Mouse (Mus musculus) fibroblast of lung, adult 2 months (primary cell): ENCODE results near the gene Rtbdn.

Source experiments
- DNase-seq: peaks from one replicate; pipeline ENCODE4 v3.0.0-alpha.2; 2011; ENCODE audit warnings: low read depth

Rtbdn gene

GRCm38 (mm10) chr8:84959811-84960210 is 13.0 kb downstream of the Rtbdn start:
- DNase-seq = no peak

GRCm38 (mm10) chr8:84963952-84964351 is 17.2 kb downstream of the Rtbdn start:
- DNase-seq = no peak

- peak; percentile 95 for DNase-seq
These were observed 19.0 kb downstream of the Rtbdn start for GRCm38 (mm10) chr8:84965731-84966291.

- no peak for DNase-seq
These were observed 19.8 kb downstream of the Rtbdn start for GRCm38 (mm10) chr8:84966603-84967002.

GRCm38 (mm10) chr8:84967532-84968304 is 20.9 kb downstream of the Rtbdn start:
- DNase-seq = no peak

DNA sequence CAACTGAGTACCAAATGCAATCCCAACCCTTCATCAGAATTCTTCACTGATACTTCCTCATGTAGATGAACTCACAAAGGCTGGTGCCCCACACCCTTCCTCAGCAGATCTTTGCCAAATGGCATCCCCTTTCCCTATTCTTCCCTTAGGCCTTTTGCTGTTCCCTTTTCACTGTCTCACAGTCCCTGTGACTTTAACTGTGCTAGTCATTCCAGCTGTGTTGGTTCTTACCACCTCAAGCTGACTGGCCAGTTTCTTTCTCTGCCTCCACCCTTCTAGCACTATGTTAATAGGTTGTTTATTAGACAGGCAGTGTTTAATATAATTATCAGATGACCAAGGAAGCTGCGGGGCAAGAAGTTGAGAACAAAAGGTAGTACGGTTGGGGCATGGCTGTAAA is 21.9 kb downstream of the Rtbdn start:
- DNase-seq = no peak

DNA sequence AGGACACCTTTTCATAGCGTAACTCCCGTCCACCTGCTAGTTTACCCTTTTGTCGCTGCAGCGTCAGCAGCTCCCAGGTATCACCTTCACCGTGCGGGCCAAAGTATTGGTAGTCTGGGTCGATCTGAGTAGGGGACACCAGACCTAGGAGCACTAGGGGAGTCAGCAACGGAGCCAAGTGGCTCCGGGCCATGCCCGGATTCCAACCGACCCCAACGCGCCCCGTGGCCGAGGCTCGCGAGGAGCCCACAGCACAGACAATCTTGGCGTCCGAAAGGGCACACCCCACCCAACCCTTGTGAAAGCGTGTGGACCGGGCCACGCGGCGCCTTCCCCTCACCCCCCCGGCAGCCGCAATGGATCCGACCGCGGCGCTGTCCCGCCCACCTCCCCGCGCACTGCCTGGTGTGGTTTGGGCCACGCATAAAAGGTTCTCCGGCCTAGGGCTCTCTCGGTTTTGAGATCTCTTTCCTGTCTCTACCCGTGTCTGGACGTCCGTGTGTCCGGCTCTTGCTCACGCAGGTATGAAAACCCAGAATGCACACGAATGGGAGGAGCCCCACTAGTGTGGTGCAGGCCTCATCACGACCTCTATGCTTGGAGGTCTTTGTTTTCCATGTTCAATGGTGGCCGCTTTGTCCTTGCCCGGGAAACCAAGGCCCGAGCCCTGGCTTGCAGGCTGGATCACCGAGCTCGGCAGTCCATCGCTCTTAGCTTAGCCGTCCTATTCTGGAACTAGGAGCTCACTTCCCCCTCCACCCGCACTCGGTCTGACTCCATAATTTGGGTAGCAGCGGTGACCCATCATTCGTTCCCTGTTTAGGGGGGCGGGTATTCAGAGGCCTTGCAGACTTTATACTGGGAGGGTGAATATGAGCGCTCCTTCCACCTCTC is 22.7 kb downstream of the Rtbdn start, which contains the start of the genes Gm49661, Prdx2 and Rnaseh2a:
Gene Gm49661, minus strand, starts transcription at position 193 of the 894 bp plus-strand sequence.
Gene Prdx2, plus strand, starts transcription at position 347 of the 894 bp plus-strand sequence.
Gene Rnaseh2a, minus strand, starts transcription at position 527 of the 894 bp plus-strand sequence.
- no peak for DNase-seq

DNA sequence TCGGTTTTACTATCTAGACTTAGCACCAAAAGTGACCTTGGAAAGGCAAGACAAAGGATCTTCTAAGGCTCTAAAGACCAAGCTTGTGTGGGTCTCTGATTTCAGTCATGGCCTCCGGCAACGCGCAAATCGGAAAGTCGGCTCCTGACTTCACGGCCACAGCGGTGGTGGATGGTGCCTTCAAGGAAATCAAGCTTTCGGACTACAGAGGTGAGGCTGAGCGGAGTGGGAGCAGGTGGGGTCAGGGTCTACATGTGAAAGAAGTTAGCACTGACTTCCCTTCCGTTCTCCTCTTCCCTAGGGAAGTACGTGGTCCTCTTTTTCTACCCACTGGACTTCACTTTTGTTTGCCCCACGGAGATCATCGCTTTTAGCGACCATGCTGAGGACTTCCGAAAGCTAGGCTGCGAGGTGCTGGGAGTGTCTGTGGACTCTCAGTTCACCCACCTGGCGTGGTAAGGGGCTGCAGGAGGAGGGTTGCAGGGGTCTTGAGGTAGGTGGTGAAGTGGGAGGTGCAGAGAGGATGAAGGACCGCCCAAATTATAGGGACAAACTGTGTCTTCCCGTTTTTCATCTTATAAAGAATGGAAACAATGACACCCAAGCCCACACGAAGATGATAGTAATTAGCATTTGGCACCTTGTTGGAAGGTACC is 23.5 kb downstream of the Rtbdn start:
- no peak for DNase-seq

GRCm38 (mm10) chr8:84970913-84971312 is 24.1 kb downstream of the Rtbdn start:
- DNase-seq = no peak

GRCm38 (mm10) chr8:84973079-84973478 is 26.3 kb downstream of the Rtbdn start:
- no peak for DNase-seq

DNA sequence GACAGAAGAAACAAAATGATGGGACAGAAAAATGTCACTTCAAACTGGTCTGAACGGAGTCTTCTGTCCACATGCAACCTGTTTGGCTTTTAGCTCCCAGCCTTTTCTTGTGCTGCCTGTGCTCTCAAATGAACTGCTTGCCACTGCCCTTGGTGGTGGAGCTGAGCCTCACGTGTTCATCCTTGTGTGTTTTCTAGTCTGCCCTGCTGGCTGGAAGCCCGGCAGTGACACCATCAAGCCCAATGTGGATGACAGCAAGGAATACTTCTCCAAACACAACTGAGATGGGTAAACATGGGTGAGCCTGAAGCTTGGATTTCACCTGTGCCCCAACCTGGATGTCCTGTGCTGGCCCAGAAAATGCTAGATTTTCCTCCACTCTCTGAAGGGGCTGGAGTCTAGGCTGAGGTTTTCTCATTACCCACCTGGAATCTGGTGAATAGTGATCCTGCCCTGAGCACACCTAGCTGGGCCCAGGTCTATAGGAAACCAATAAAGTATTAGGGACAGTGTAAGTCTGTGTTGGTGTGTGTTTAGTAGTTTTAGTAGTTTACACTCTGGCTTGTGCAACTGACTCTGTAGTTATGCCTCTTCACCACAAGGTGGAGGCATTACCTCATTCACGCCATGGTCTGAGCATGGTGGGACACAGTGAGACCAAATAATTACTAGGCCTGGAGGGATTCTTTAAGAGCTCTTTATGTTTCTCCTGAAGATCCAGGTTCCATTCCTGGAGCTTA is 27.2 kb downstream of the Rtbdn start:
- DNase-seq = no peak

DNA sequence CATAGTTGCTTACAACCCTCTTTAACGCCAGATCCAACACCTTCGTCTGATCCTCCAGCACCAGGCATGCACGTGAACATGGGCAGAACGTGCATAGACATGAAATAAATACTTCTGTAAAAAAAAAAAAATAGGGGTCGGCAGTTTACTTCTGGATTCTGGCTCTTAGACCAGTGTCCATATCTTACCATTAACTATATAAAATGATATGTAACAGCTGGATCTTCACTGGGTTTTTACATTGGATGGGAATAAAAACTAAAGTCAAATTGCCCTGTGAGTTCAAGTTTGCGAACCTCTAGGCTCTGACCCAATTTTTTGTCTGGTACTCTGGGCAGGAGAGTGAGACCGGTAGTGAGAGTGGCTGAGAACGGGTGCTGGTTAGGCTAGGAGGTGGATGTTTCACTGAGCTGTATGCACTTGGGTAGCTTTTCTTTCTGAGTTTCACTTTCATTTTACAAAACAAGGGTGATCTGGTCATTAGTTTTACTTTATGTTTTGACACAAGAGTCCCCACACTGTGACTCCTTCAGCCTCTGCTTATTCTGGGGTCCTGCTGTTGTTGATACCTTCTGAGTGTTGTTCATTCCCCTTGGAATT is 27.9 kb downstream of the Rtbdn start:
- no peak for DNase-seq

DNA sequence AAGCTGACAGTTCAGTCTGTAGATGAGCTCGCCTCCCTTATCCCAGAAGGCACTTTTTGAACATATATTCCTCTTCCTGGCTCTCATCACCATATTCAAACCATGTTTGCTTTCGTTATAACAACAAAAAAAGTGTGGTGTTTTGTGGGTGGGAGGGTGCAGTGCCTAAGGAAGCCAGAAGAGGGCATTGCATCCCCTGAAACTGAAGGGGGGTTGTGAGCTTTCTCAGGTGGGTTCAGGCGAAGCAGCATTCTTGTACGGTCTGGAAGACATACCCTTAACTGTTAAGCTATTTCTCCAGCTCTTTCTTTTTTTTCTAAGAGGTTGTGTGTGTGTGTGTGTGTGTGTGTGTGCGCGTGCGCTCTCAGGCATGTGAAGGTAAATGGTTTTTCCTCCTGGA is 28.6 kb downstream of the Rtbdn start:
- DNase-seq = no peak

- peak; percentile 82 for DNase-seq
These were observed 29.4 kb downstream of the Rtbdn start for GRCm38 (mm10) chr8:84976031-84976762.

DNA sequence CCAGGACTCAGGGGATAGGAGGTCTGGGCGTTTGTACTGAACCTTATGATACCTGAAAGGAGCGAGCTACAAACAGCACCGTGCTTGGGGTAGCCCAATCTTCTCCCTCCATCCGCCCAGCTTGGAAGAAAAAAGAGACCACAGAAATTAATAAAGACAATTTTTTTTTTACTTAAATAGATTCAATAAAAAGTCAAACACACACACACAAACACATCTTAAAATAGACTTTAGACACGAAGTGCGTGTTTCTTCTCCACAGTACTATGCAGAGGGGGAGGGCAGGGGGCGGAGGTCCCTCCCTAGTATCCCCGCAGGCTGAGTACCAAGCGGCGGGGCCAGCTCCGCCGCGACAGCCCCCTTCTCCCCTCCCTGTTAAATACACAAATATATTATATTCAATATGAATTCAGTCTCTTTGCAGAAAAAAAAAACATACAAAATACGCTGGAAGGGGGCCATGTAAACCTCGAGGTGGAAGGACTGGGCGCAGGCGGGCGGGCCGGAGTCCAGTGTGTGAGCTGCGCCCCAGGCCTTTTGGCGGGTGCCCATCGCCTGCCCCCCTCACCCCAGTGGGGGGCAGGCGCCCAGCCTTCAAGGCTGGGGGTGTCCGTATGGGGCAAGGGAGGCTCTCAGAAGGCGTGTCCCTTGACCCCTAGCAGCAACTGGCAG is 30.1 kb downstream of the Rtbdn start:
- no peak for DNase-seq

- DNase-seq = no peak
These were observed 30.9 kb downstream of the Rtbdn start for GRCm38 (mm10) chr8:84977435-84978247.

DNA sequence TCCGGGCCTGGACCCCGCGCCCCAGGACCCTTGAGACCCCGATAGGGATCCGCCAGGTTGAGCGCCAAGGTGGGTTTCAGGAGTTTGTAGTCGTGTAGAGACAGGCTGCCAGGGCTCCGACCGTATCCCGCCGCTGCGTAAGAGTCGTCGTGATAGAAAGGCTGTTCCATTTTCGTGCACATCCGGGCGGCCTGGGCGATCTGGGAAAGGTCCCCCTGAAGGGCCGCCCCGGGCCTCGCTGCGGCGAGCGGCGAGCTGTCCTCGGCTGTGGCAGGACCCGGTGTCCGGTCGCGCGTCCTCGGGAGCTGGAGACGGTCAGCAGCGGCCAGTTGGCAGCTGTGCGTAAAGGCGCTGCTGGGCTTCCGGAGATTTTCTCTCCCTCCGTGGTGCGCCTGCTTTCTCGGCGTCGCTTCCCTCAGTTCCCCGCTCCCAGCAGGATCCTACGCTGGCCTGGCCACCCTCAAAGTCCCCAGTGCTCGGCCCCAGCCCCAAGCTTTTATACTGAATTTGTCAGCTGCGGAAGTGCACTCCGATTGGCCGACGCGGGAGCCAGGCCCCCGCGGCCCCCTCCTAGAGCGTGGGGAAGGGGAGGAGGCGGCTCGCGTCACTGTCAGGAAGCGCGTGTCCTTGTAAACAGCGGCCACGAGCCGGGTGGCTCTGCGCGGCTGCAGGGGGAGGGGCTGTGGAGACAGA is 31.6 kb downstream of the Rtbdn start, which contains the start of gene Junb:
Gene Junb, minus strand, starts transcription at position 471 of the 693 bp plus-strand sequence.
- DNase-seq = peak; percentile 94
